Mouse (Mus musculus) heart, adult 2 months (tissue): ENCODE measurements around the gene Trpv5.

Experiments
- CTCF ChIP-seq: fragments of 200-600 bp; IDR thresholded peaks from 2 replicates; pipeline ENCODE4 v1.8.1; 2022; ENCODE audit warnings: antibody characterized with exemption, mild to moderate bottlenecking, moderate library complexity
- EP300 ChIP-seq: fragments of 200-500 bp; IDR thresholded peaks from 2 replicates; pipeline ENCODE4 v1.6.1; 2011; ENCODE audit warnings: low read depth, low read length, control low read depth; ENCODE audit not compliant: insufficient read depth
- POLR2A ChIP-seq: fragments of 200-500 bp; IDR thresholded peaks from 2 replicates; pipeline ENCODE4 v1.6.1; 2011; ENCODE audit warnings: mild to moderate bottlenecking, low read depth, low read length, control low read depth; ENCODE audit not compliant: insufficient read depth

DNA sequence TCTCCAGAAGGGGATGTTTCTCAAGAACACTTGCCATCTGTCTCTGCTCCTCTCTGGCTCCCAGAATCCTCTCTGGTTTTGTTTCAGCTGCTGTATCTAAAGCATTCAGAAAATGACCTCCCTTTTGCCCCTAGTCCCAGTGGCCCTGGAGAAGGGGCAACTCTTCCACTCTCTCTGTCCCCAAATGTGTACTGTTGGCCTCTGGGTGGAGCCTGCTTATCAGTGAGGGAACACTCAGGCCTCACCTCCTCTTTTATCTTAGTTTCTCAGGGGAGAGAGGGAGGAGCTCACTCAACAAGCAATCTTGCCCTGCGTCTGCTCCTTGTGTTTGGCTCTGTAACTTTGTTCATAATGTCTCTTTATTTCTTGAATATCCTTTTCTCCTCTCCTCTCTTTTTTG, 23.6 kb upstream of the Trpv5 start, which contains the start of gene Kel:
- no peak for TF ChIP-seq CTCF
- TF ChIP-seq EP300 = no peak
- TF ChIP-seq POLR2A = no peak
